Mouse (Mus musculus): ENCODE measurements around the gene Zhx3.

- TF ChIP-seq CTCF (IDR thresholded peaks at IDR 0.05; ENCODE audit: borderline replicate concordance, control insufficient read depth, extremely low read depth, insufficient read depth, low read length, poor library complexity) (peak; percentile 79; the same call in 1 of the 2 replicates), POLR2A (IDR thresholded peaks at IDR 0.05; ENCODE audit: control insufficient read depth, extremely low read depth, insufficient read depth, low read length, poor library complexity) (no peak)
These were observed 112.2 kb downstream of the Zhx3 start for GRCm38 (mm10) chr2:160760433-160761184.

All from thymus, adult 2 months (tissue).